Mouse (Mus musculus) naive thymus-derived CD4-positive, alpha-beta T cell, adult 2 months (primary cell): ENCODE results near the gene Tctn3.

Source experiments
- DNase-seq: peaks from one replicate; pipeline ENCODE4 v3.0.0-alpha.2; 2011; ENCODE audit warnings: low read depth

The Tctn3 gene

DNA sequence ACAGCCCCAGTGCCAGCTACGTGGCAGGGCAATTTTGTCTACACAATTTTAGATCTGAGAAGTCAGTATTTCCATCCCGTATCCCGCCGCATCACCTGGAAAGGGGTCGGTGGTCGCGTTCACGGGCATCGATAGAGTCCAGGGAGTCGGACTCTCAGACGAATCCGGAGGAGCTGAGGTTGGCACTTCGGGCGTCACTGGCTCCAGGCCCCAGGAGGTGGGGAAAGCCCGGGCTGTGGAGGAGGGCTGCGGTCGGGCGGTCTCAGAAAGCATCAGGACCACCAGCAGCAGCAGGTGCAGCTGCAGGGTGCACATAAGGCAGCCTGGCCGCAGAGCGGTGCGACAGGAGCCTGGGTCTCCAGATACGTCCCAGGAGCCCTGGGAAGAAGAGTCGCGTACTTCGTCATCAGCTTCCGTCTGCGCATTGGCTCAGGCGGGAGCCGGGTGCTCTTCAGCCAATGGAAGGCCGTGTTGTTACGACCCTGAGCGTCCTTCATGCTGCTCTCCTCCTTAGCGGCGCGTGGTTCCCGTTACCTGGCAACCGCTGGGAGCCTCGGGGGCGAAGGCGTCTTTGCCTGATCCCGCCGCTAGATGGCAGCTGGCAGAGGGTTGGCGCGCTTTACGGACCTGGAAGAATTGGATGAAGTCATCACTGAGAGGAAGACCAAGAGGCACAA is at the start of gene Tctn3, which contains the start of gene Entpd1:
Gene Tctn3 (minus strand): TSS at position 404 of the 677 bp plus-strand sequence.
Gene Entpd1 (plus strand): TSS at position 537 of the 677 bp plus-strand sequence.
- DNase-seq = peak; percentile 98

DNA sequence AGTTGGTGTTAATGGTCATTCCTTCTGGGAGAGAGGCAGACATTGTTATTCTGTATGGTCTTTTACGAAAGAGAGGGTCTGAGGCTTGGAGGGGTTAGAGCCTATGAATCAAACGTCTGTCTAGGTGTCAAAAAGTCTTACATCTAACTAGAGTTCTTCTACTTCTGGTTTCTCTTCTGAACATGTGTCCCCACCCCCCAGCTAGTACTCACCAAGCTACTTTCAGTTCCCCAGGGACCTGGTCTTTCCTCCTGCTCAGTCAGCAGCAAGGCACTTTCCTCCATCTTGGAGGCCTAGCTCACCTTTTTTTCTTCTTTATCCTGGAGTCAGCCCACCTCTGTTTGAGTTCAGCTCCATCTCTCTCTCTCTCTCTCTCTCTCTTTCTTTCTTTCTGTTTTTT is 49.1 kb upstream of the Tctn3 start:
- peak; percentile 35 for DNase-seq

DNA sequence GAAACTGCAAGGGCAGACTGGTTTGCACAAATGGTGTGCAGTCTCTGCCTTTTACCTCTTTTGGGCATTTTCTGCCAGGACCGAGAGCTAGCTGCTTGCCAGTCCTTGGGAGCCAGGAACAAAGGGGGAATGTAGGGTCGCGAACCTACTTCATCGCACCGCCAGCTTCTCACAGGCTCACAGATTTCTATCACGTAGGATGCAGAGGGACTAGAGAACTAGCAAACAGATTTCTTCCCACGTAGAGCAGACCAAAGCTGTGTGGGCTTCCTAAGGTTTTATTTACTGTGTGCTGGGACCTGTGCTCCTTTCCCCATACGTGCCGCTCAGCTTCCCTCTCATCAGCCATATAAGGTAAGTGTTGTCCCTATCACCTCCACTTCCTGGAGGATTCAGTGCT is 48.5 kb upstream of the Tctn3 start:
- no peak for DNase-seq

DNA sequence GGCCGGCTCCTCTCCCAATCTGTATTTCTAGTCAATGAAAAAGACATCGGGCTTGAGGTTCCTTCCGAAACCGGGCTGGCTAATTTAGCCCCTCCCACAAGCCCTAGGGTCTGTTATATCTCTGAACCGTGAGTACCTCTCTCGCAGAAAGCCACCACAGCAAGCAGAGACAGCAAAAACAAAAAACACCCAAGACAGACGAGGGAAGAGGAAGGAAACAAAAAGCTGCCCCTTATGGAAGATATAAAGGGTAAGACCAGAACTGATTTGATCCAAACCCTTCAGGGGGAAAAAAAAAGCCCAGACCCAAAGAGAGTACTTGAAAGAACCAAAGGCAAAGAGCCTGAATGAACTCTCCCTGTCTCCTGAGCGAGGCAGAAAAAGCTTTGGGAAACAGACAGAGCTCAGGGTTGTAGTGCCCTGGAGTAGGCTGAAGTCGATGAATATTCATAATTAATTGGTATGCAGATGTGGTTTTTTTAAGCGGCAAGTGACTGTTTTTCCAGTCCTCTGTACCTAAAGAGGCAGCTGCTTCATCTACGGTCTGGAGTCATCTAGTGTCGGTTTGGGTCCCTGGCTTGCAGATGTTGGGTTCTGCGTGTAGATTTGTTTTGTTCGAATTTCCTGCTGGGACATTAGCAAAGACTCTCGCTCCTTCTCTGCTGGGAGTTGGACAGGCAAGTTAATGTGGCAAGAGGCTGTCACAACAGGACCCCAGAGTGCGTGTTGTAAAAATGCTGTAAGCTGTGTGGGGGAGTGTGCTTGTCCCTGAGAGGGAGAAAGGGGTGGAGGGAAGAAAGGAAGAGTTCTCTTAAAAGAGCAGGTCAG is 47.8 kb upstream of the Tctn3 start:
- peak; percentile 47 for DNase-seq

DNA sequence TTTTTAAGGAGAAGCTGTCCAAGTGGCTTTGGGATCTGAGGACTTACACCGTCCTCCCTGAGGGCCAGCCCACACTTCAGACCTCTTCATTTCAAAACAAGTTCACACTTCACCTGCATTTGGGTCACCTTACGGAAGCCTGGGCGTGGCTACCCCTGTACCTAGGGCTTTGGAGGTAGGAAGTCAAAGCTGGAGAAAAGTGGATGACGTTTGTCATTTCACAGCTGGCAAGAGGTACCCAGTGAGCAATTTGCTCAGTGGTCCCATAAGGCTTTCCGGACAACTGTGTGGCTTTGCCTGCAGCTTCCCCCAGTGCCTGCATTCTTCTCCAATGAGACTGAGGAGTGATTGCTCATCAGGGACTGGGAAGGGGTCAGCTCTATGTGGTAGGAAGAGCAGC is 46.9 kb upstream of the Tctn3 start:
- no peak for DNase-seq

DNA sequence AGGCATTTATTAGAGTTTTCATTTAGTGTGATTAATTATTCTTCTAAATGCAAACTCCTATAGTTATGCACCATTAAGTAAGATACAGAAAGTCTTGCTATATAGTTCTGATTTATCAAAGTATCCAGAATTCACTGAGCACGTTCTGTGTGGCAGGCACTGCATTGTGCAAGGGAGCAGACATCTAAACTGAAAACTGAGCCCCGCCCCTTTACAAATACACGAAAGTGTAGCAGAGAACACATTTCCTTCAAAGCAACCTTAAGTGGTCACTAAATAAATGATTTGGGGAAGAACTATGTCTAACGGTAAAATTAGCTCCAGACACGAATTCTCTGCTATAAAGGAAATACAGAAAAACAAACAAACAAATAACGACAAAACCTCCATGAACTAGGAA is 46.2 kb upstream of the Tctn3 start:
- no peak for DNase-seq

DNA sequence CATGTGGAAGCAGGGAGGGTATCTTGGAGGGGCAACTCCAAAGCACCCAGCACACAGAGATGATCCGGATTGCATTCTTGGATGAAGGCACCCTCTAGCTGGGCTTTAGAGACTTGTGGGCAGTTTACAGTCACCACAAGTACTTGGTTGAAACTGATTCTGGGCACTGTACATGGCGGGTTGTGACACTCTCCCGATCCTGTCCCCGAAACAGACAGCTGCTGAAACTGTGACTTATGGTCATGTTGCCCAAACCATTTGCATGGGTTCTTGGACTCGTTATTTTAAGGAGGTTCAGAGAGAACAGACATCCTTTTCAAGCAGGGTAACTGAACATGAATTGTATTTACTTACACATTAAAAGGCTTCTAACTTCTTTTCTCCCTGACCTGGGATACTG is 44.2 kb upstream of the Tctn3 start:
- no peak for DNase-seq

DNA sequence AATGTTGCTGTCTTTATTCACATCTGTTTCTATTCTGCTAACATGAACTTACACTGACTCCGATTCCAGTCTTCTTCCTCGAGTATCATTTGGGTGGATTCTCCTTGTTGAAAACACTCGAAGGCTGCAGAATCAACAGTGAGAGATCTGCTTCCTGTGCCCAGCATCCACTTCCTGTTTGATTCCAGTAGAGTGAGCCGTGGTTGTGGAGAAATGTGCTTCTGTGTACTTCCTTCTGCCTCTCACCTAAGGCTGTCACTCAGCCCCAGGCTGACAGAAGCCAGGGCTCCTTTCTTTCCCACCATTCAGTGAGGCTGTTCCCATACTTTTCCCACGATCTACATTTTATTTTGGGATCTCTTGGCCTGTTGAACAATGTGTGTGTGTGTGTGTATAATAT is 38.1 kb upstream of the Tctn3 start:
- peak; percentile 15 for DNase-seq

DNA sequence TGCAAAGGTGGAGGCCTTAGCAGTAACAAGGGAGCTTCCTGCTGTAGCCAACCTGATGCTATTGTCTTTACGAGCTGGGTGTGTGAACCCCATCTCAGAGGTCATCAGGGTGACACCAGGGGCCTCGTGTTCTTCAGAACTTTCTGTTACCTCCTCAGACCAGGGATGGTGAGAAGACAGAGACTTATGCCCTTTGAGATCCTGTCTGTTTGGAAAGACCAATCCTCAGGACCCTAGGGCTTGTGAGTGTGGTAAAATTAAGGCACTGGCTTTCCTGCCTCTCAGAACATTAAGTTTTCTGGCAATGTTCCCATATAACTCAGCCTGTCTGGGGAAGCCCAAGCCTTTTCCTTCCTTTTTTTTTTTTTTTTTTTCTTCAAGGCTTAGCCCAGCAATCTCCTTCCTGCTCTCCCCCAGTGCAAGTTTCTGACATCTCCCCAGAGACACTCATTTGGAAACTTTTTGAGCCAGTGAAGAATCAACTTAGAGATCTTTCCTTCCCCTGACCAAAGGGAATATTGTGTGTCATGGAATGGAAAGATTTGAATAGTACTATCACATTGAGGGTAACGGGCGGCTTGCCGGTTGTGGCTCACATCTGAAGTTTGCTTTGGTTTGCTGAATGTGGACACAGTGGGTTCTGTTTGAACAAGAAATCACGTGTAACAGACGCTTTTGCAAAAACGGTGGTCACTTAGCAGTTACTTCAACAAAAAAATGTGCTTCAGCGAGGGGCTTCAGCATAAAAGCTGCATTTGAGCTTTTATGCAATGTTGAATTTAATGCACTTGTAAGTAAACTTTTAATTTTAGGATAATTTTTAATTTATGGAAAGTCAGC is 35.5 kb upstream of the Tctn3 start:
- DNase-seq = no peak

DNA sequence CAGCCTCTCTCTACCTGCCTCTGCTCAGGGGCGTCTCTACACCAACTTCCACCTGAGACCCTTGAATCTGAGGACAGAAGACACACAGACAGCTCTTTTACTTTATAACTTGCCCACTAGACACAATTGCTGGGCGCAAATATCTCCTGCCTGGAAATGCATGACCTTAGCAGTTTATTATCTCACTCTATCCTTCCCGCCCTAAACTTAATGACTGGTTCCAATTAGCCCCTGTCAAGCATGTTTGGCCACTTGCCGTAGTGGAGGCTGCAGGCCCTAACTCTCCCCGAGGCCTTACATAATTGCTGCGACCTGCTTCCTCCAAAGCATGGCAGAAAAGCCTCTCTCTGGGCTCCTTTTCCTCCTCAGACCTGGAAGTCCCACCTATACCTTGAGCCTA is 34.3 kb upstream of the Tctn3 start:
- DNase-seq = no peak

DNA sequence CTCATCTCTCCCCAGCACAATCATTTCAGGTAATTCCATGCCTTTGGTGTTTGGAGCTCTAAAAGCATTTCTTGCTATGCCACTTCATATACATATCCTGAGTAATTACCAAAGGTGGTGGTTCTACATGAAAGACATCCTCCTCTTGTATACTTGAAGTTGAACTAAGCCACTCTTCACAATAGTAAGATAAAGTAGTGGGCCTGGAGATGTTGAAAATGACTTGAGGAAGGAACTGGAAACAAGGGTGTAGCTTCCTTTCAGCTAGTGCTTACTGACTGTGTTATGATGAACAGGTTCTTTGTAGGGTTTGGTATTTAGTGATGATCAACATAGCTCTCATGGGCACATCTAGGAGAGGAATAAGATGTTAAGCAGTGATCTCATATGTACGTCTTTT is 31.8 kb upstream of the Tctn3 start:
- no peak for DNase-seq

DNA sequence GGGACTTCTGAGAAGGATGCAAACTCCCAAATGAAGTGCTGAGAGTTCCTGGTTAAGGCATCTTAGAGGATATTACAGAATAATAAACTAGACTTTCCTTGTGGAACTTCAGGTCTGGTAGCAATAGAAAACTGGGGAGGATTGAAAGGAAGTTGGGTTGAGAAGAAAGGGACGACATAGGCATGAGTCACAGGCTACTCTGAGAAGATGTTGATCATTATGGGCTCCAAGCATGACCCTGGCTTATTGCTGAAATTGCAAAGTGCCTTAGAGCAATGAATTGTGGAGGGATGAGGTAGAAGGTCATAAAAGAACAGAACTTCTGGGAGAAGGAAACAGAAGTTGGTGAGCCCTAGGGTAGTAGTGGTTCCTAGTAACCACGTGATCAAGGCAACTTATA is 28.8 kb upstream of the Tctn3 start:
- DNase-seq = no peak

DNA sequence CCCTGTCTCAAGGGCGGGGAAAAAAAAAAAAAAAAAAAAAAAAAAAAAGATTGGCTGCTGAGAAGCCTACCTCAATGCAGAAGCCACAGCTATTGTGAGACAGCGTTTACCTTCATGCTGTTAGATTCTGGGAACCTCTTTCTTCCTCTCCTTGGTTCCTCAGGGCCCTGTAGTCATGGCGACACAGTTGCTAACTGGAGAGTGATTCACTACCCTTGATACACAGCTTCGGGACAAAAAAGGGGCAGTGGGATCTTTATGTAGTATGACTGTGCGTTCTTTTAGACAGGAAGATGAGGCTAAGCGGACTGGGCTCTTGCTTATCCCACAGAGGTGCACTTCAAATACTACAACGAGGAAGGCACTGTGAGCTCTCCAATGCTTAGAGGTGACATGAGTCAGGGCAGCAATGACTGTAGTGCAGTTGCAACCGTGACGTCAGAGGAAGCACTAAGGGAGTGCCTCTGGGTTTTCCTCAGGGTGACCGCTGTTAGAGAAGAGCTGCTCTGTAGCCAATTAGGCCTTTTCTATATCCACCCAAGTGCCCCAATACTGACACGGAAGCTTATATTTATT is 27.8 kb upstream of the Tctn3 start:
- peak; percentile 29 for DNase-seq

DNA sequence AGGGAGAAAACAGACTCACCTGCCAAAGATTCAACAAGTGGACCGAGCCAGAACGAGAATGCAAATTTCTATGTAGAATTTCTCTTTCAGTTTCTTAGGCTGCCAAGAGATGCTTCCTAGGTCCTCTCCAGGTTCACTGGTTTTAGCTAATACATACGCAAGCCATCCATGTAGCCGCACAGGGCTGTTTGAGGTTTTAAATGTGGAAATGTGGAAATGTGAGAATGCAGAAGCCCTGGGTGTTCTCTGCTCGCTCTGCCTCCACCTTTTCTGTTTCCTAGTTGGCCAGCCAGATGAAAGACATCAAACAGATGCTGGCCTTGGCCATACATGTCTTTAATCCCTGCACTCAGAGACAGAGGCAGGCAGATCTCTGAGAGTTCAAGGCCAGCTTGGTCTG is 26.5 kb upstream of the Tctn3 start:
- no peak for DNase-seq

DNA sequence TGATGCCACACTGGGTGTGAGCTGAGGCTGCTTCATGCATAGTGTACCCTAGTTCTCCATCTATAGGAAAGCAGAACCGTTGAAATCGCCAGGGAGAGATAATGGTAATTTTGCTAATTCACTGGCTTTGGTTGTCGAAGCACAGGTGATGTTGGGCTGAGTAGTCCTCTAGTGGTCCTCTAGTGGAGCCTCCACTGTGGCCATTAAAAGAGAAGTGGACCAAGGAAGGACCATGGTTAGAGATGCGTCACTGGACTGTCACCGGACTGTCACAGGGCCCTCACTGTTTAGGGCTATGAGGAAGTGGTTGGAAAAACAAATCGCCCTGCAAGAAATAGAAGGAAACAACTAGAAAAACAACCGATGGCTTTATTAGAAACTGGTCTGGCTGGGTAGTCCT is 25.6 kb upstream of the Tctn3 start:
- no peak for DNase-seq

DNA sequence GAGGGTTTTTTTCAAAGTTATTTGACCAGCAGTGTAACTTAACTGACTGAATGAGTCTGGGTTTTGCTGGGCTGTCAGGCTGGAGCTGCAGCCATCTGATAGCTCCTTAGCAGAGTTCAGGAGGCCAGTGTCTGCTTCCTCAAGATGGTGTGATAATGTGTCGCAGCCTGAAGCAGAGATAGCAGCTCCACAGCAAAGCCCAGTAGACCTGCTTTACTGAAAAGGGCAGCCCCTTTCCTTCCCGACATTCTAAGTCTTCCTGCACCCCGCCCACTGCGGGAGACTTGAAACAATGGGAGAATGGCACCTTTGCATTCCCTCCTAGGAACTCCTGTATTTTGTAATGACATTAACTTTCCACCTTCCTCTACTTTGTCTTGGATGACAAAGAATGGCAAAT is 25.1 kb upstream of the Tctn3 start:
- no peak for DNase-seq

DNA sequence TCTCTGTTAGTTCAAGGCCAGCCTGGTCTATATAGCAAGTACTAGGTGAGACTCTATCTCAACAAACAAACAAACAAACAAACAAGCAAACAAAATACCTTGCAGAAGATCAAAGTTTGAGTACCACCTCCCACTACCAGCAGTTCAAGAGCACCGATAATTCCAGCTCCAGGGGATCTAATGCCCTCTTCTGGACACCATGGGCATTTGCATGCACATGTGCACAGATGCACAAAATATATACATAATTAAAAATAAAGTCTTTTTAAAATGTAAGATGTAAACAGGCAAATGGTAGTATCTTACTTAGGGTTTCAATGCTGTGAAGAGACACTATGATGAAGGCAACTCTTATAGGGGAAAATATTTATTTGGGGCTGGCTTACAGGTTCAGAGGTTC is 21.1 kb upstream of the Tctn3 start:
- no peak for DNase-seq

DNA sequence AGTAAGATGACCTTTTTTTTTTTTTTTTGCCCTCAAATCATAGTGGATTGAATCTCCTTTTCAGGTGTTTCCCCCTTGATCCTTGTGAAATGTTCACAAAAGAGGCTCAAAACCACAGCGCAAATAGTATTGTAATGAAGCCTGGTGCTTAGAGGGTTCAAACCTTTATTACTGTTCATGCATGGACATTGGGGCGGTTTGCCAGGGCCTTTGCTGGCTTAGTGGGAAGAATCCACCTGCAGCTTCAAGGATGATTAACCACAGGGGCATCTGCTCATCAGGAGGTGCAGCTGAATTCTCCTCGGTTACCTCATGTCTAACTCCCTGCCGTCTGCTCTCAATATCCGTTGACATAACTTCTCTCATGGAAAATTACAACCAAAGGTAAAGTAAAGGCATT is 20.6 kb upstream of the Tctn3 start:
- no peak for DNase-seq

DNA sequence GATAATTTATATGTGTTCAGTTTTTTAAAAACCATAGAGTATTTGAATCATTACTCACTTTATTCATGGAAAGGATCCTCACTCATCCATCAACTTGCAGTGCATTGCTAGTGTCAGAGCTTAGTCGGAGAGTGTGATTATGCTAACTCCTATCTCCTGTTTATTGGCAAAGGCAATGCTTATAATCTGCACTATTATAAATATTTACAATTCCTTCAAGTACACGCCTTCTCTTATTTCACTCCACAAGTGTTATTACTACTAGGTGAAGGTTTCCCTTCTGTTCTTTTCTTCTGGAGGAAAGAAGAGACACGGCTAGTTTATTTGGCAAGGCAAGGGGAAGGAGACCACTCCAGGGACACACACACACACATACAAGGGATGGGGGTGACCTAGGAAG is 20.2 kb upstream of the Tctn3 start:
- no peak for DNase-seq

DNA sequence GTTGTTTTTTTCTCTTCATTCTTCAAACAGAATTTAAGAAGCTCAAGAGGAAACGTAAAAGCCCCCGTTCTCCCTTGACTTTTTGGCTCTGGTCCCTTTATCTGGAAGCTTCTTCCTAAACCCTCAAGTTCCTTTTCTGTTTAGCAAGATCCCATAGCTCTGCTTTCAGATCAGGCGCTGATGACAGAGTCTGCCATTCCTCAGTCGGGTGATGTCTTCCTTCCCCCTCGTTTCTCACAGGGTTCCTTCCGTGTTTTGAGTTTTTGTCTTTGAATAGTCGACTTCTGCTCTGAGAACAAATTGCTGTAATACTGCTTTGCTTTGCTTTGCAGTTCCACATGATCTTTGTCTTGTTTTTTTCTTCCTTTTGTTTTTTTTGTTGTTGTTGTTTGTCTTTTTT is 18.6 kb upstream of the Tctn3 start:
- DNase-seq = no peak

DNA sequence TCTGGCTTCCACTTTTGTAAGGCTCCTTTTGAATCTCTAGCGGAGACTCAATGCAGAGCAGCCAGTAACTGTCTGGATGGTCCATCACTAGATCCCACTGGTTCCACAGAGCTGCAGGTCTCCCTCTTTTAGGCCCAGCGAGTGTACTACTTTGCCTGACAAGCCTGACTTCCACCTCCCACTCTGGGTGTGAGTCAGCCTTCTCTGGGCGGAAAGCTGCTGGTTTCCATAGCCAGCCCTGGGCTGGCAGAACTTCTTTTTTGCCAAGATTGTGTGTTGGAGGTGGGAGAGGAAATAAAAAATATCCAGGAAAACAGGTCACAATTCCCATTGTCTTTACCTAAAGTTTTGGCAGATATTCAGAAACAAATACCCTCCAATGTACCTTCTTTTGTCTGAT is 18.1 kb upstream of the Tctn3 start:
- no peak for DNase-seq

DNA sequence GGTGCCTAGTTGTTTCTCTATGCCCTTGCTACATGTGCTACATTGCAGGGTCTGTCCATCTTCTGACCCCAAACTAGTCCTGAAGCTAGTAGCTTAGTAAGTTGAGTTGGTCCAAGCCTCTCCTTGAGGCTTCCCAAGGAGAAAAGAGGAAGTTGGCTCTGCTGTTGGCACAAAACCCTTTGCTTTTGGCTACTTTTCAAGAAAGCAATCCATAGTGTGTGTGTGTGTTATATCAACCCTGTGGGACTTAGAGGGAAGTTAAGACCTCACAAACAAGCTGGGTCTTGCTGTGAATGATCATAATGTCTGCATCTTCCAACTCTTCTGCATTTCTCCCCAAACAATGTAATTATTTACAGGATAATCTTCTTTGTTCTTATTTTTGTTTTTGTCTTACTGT is 16.9 kb upstream of the Tctn3 start:
- DNase-seq = no peak
